Mouse (Mus musculus) neural tube, embryonic 10.5 days (tissue): ENCODE data around the gene Rcan1.
"Not testable (repeated sequence)": the region's sequence is repeated elsewhere in the genome, so short reads cannot be mapped to it uniquely, and the experiment has no call there.

Experiments
- DNase-seq: peaks from one replicate; pipeline ENCODE4 v3.0.0-alpha.2; 2017; ENCODE audit warnings: low spot score; ENCODE audit errors: extremely low spot score

Rcan1 gene

DNA sequence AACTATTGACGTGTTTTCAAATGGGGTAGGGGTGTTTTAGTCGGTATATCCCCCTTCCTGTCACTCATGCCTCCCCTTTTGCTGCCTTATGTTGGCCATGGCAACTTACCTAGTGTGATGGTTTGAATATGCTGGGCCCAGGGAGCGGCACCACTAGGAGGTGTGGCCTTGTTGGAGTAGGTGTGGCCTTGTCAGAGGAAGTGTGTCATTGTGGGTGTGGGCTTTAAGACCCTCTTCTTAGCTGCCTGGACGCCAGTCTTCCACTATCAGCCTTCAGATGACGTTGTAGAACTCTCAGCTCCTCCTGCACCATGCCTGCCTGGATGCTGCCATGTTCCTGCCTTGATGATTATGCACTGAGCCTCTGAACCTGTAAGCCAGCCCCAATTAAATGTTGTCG is at the start of gene Rcan1:
Rcan1 (minus strand) TSS at position 162 of the 400 bp plus-strand sequence.
- no peak for DNase-seq

DNA sequence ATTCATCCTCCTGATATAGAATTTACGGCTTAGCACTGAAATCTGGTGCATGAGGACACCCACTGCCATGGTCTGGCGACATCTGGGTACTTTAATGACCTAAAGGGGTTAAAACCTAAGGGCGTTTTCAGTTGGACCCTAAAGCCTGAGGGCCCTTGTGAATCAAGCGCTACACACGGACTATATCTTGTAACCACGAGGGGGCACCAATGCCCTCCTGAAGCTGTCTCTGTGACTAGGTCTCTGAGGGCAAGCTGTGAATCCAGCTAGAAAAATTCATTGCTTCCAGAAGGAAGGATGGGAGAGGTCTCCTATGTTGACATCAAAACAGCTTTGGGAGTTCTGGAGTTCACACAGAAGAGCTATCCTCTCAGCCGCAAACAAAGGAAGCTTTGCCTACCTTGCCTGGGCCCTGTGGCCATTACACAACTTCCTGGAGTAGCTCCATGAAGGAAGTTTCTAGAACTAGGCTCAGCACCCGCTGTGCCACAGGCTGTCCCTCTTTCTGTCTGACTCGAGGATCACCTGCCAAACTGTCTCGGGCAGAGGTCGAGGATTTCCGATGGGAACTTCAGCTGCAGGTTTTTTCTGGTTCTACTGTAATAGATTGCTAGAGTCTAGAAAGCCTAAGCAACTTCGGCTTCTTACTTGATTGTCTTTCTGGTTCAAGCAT is 49.3 kb upstream of the Rcan1 start:
- DNase-seq = peak; percentile 50

DNA sequence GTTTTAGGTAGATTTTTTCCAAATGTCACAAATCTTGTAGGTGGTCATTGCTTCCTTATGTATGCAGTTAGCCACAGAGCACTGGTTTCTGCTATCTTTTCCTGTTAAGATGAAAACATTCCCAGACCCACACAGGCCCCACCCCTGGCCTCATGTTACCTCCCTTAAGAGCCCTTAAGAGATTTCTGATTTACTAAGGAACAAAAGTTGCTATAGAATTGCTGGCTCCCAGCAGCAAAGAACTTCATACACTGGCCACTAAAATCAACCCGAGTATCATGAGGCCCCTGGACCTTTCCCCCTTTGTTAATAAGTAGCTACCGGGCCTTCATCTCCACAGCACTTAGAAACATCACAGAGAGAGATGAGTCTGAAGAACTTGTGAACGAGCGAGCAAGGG is 48.1 kb upstream of the Rcan1 start:
- DNase-seq = no peak

DNA sequence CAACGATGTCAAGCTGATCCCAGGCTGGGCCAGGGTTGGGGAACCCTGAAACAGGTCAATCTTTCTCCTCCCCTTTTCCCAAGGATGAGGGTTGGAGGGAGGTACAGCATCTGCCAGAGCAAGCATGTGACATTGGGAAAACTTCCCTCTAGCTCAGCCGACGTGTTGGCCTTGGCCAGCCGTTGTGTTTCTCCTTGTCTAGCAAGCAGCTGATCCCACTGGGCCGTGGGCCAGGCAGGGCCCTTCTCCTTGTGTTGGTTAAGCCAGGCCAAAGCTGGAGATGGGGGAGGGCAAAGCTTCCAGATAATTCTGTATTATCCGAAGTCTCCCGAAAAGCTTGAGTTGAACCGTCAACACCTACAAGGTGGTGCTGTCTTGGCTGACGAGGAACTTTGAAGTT is 45.5 kb upstream of the Rcan1 start:
- no peak for DNase-seq

DNA sequence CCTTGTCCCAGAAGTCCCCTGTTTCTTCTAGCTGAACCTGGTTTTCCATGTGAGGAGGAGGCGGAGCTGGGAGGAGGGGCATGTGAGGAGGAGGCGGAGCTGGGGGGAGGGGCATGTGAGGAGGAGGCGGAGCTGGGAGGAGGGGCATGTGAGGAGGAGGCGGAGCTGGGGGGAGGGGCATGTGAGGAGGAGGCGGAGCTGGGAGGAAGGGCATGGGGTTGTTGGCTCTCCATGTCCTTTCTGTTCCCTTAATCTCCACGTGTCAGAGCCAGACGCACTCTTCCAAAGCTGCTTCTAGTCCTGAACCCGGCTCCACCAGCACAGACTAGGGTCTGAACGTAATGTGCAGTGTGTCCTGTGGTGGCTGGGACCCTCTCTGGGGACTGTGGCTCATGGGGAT is 44.2 kb upstream of the Rcan1 start:
- DNase-seq = not testable (repeated sequence)

DNA sequence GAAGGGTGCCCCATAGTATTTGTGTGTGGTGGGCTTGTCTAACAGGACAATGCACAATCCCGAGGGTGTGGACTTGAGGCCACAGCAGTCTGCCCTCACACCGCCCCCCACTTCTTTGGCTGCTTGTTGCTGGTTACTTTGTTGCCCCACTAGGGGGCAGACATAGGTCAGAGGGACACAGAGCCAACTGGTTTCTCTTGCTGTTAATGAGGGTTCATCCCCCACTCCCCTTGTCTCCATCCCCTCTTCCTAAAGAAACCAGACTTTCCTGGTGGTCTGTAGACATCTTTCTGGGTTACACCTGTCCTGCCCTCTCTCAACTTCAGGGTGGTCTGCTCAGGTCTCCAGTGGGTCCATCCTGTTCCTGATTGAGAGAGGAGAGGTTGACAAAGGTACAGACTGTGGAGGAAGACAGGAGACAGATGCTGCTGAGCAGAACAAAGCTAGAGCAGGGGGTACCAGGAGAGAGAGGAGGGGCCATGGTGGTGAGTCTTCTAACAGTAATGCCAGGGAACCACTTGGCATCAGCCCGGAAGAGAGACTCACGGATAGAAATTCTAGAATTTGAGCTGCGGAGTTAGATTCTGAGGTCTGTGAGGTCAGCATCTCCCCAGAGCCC is 41.2 kb upstream of the Rcan1 start:
- DNase-seq = peak; percentile 23

DNA sequence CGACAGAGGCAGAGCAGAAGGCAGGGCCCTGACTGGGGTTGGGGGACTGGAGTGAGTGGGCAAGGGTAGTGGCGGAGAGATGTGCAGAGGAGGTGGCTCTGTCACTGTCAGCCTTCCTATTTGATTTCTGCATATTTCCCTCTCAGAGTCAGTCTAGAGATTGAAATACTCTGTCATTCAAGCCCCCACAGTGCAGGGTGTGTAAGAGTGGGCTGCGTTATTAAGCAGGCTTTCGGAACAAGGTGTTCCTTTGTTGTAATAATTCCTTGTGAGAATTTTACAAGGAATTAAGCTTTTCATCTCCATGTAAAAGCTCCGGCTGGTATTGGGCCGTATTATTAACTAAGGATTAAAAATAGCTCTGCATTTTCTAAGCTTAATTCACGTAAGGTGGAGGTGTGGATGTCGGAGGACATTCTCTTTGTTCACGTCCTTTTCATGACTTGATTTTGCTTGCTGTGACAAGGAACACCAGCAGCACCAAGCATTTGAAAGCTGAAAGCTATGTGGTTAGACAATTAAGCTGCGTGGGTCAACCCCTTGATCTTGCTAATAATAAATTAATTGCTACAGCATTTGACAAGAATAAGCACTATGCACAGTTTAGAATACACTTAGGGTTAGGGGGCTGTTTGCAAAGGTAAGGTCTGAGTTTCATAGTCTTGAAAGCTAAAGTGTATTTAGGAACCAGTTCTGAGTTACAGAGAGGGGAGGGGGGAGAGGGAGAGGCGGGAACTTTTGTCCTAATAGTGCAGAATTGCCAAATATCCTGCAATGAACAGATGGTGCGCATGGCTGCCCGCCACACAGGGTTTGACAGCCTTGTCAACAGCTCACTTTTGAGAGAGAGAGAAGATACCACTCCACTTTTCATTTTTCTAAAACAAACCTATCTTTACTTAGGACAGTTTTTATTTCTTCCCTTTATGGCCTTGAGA is 40.4 kb upstream of the Rcan1 start:
- DNase-seq = no peak

DNA sequence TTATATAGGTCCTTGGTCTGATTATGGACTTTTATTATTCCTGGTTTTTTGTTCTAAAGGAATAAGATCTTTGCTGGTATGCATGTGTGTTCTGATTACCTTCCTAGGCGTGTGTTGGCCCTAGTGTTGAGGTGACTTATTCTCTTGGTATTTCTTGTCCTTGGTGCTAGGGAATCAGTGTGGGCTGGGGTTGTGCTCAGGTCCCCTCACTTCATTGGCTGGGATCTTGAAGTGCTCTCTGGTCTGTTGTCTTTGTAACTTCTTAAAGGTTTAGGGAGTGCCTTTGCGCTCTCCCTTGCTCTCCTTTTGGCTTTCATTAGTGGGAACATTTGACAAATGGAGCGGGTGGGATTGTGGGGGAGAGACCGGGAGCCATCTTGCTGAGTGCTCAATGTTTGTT is 36.9 kb upstream of the Rcan1 start:
- DNase-seq = no peak

DNA sequence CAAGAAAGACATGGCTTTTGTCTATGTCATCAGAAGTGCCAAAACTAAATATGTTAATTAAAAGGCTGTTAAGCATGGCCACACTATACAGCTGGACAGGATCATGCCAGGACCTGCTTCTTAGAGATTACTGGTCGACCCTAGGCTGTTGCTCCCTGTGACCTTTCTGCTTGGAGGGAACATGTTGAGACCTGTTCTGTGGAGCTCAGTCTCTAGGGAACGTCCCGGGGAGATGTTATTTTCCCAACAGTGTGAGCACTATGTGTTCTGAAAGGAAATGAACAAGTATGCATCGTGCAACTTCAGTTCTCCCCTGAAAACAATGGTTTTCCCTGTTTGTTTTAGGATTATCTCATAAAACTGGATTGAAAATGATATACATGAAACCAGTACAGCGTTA is 32.4 kb upstream of the Rcan1 start:
- no peak for DNase-seq

DNA sequence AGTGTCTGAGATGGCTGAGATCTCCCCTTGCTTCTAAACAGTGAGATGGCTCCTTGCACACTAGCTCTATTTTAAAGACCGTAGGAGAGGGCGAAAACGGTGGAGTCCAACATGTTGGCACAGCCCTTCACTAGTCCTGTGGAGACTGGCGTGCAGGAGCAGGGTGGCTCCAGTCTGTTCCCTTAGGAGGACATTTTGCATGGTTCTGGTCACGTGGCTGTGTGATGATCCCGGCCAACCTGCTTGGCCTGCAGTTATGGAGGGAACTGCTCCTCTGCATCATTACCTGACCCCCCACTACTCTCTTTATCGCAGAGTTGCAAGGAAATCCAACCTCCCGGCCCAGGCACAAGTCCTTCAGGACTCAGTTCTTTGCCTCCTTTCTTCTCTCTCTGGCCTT is 29.9 kb upstream of the Rcan1 start:
- no peak for DNase-seq

DNA sequence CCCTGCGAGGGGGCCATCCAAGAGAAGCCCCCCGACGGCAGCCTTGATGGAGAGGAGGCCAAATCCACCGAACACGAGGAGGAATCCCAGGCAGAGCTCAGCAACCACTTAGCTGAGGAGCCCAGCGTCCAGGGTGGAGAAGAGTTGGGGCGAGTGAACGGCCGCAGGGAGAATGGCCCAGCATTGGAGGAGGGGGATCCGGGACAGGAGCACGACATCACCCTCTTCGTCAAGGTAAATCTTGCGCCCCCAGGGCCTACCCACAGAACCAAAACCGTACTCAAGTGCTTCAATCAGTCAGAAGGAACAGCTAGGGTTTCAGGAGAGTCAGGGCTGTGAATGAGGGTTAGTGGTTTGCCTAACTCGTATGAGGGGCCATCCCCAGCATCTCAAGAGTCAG is 28.7 kb upstream of the Rcan1 start:
- DNase-seq = peak; percentile 17

DNA sequence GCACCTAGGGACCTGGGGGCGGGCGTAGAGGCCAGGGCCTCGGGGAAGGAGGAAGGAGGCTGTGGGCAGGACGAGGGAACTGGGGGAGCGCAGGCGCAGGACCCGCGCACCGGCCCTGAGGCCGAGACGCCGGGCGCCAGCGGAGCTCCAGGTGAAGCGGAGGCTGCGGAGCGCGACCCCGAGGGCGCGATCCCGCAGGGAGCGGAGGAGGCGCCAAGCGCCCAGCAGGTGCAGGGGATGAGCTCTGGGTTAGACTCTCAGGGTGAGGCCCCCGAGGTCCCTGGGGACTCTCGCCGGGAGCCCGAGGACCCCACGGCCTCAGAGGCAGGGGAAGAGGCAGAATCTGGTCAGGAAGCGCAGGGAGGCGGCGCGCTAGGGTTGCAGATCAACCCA is 27.9 kb upstream of the Rcan1 start:
- DNase-seq = peak; percentile 56

DNA sequence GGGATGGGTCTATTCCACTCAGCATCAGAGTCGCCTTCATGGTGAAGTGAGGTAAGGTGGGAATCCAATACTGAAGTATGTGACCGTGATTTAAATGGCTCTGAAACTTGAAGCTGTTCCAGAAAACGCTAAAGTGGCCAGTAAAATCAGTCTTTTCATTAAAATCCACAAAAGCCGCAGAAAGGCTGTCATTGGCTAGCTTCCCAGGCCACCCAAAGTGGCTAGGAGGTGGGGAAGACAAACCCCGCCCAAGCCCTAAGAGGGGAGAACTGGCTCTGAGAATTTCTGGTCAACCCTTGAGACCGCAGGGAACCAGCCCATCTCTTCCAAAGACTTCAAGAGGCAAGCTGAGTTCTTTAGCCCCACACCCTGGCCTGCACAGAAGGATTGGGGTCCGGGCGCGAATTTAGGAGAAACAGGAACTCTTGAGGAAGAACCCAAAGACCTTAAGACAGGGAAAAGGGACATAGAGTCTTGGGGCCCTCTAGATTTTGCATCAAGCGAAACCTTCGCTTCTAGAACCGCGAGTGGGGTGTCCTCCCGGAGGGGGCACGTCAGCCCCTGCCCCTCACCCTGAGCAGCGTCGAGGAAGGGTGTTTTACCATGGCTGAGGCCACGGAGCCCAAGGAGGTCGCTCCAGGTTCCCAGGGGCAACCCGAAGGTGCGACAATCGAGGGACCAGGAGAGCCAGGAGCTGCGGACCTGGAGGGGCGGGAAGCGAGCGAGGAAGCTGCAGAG is 27.4 kb upstream of the Rcan1 start:
- DNase-seq = no peak

DNA sequence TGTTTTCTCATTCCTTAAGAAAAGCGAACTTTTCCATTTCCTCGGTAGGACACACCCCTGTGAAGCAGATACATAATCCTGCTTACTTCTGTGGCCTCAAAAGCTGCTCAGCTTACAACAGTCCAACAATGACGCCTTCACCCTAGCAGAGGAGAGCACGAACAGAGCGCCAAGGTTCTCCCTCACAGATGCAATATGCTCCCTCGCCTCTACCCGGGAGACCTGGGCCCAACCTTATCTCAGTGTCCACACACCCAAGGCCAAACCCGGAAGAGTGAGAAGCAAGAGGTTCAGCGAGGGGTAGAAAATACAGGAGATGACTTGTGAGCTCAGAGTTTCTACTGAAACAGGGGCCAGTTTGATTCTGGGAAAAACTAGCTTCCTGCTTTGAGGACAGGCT is 18.7 kb upstream of the Rcan1 start:
- no peak for DNase-seq

DNA sequence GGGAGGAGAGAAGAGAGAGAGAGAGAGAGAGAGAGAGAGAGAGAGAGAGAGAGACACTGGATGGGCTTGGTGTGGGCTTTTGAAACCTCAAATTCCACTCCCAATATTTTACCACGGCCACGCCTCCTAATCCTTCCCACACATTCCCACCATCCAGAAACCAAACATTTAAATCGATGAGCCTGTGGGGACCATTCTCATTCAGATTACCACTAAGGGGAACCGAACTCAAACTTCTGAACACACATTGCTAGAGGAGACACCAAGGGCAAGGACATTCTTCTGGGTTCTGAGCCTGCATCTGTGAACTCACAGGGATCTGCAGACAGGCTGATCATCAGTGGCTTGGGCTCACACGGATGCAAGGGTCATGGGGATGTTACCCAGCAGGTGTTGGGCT is 17.8 kb upstream of the Rcan1 start:
- no peak for DNase-seq

DNA sequence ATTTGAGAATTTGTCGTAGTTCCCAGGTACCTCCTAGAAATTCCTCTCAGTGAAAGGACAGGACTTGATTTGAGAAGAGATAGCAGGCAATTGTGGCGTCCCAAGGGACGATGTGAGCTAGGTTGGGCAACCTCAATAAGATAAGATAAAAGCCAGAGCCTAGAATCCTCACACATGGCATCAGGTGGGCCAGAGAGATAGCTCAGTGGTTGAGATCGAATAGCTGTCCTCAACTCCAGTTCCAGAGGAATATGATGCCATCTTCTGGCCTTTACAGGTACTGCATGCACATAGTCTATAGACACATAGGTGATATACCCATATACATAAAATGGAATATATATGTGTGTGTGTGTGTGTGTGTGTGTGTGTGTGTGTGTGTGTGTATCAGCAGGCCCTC is 16.8 kb upstream of the Rcan1 start:
- no peak for DNase-seq

DNA sequence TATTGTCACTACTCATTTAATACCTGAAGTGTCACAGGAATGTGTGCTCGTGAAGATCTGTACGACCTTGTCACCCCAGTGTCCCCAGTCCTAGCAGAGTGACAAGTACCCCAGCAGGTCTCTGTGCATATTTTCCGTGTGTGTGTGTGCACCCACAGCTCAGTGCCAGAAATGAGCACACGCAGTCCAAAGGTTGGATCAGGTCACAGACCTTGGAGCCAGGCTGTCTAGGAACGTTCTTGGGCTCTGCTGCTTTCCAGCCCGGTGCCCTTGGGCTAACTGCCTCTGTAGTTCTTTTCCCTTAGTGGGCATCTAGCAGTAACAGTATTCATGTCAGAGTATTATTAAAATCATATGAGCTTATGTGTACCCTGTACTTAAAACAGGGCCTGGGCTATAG is 16.4 kb upstream of the Rcan1 start:
- no peak for DNase-seq

DNA sequence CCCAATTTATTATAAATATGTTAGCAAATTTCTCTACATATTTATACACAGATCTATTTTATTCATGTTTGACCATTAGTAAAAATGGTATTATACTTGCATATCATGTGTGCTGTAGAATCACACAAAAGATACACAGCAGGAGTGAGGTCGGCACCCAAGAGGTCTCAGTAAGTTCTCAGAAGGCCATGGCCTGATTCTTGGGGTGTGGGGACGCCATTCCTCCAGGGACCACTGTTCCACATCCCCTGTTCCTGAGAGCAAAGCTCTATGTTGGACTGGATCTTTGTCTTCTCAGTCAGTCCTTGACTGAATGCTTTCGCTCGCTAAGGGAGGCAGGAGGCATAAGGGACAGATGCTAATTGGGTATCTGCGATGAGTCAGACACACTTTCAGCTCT is 14.8 kb upstream of the Rcan1 start, which contains the start of gene Clic6:
Clic6 (plus strand) TSS at position 301 of the 400 bp plus-strand sequence.
- DNase-seq = no peak

DNA sequence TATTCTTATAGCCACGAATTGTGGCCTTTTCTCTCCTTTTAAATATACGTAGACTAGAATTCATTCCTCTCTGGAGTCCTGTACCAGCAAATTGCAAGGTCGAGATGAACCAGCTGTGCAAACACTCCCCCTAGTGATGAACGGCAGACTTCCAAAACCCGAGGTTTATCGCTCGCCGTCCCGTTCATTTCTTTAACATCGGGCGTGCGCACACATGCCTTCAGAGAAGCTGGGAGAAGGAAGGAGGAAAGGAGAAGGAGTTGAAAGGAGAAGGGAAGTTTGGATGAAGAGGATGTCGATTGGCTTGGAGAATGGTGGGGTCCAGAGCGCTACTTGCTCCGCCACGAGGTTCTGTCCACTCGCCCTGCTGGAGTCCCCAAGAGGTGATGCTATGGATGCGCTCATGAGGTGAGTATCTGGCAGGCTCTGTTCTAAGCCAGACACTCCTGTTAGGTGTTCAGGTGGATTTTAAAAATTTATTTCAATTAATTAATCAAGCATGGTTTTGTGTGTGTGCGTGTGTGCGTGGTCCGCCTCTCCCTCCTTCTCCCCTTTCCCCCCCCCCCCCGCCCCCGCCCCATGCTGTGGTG is 8.0 kb upstream of the Rcan1 start:
- peak; percentile 59 for DNase-seq

DNA sequence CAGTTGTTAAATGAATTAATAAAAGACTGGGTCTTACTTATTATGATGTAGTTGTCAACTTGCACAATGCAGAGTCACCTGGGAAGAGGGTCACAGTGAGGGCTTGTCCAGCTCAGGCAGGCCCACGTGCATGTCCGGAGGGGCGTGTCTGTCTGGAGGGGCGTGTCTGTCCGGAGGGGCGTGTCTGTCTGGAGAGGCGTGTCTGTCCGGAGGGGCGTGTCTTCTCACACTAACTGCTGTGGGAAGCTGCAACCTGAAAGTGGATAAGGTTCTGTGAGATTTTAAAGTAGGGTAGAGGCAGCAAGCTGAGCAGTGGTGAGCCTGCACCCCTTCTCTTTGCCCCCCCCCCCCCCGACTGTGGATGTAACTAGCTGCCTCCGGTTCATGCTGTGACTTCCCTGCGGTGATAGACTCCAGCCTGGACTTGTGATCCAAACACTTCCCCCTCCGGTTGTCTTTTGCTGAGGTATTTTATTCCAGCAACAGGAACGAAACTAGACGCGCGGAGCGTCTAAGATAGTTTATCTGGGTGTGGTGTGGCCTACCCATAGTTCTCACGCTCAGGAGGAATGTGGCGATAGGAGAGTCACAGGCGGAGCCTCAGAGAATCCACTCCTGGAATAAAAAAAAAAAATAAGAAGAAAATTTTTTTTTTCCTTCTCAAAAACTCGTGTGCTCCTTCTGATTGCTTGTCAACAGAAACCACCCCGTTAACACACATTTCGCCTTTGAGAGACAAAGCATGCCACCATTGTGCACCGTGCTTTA is 4.6 kb upstream of the Rcan1 start:
- peak; percentile 44 for DNase-seq
